Mouse (Mus musculus) naive thymus-derived CD4-positive, alpha-beta T cell, adult 5 months (primary cell): ENCODE data around the gene Acr. TPM values are rescaled to one million over a fixed set of nuclear protein-coding genes. Genes with fewer than 3 reads are reported as not detected.

ENCODE experiments used
- polyA plus RNA-seq: library from polyadenylated mRNA; unstranded; fragments of 100-300 nt; shearing (Covaris generic); gene quantifications from one replicate; pipeline ENCODE4 v1.2.1, GENCODE M21; 2017

Acr gene
- not detected for polyA plus RNA-seq

DNA sequence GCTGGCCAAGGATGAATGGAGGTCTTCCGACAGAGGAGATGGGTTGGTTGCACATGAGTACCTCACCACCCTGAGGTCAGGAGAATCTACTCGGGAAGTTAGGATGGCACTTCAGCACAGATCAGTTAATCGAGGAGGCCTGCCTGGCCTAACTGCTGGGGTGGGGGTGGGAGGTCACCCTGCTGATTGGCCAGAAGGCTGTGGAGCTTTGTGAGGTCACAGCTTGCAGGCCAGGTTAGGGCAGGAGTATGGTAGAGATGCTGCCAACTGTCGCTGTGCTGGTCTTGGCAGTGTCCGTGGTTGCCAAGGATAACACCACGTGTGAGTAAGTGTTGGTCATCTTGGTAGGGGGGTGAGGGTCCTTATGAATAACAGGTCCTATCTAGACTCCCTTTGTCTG is at the start of gene Acr:
Acr (plus strand) TSS at position 213 of the 400 bp plus-strand sequence.

GRCm38 (mm10) chr15:89591723-89592455 is 23.8 kb downstream of the Acr start, which contains the start of gene Rabl2:
Gene Rabl2, minus strand, starts transcription at chr15:89591923.

Other genes starting within 250 kb of the Acr start
- not detected for gene Adm2, start 245.6 kb upstream of the Acr start, polyA plus RNA-seq
- gene Miox, start 233.9 kb upstream of the Acr start, polyA plus RNA-seq: not detected
- gene Lmf2, start 212.7 kb upstream of the Acr start, polyA plus RNA-seq: 57.9 TPM
- gene Ncaph2, start 212.6 kb upstream of the Acr start, polyA plus RNA-seq: 142 TPM
- 4.6 TPM for gene Sco2, start 194.5 kb upstream of the Acr start, polyA plus RNA-seq
- gene Tymp, start 191.3 kb upstream of the Acr start, polyA plus RNA-seq: 1.0 TPM
- gene Odf3b, start 189.0 kb upstream of the Acr start, polyA plus RNA-seq: not detected
- not detected for gene Klhdc7b, start 183.4 kb upstream of the Acr start, polyA plus RNA-seq
- not detected for gene Syce3, start 157.8 kb upstream of the Acr start, polyA plus RNA-seq
- not detected for gene Cpt1b, start 142.5 kb upstream of the Acr start, polyA plus RNA-seq
- gene C730034F03Rik, start 138.7 kb upstream of the Acr start, polyA plus RNA-seq: 11.5 TPM
- 0.42 TPM for gene Gm44502, start 138.6 kb upstream of the Acr start, polyA plus RNA-seq
- 145 TPM for gene Chkb, start 138.4 kb upstream of the Acr start, polyA plus RNA-seq
- not detected for gene Mapk8ip2, start 114.4 kb upstream of the Acr start, polyA plus RNA-seq
- gene Arsa, start 90.9 kb upstream of the Acr start, polyA plus RNA-seq: 20.8 TPM
- not detected for gene Shank3, start 68.7 kb upstream of the Acr start, polyA plus RNA-seq
- 0.40 TPM for gene Rabl2, start 23.6 kb downstream of the Acr start, polyA plus RNA-seq